Mouse (Mus musculus) hindbrain, postnatal 0 days (tissue): ENCODE data around the gene Tpk1. TPM values are rescaled to one million over a fixed set of nuclear protein-coding genes. Genes with fewer than 3 reads are reported as not detected.
A peak's percentile ranks its signal among the peaks of the same experiment; 100 is the strongest.

Source experiments
- ATAC-seq: fragments of 200-750 bp; cut with Nextera tagmentation; 2 replicates; pipeline ENCODE4 v1.8.0; 2017; ENCODE audit warnings: mild to moderate bottlenecking, moderate TSS enrichment, moderate library complexity
- DNase-seq: peaks from one replicate; pipeline ENCODE4 v3.0.0-alpha.2; 2015; ENCODE audit warnings: low spot score
- H3K27ac ChIP-seq: fragments of 300-500 bp; sonication (generic); 2 replicates; pipeline ENCODE4 v1.5.1; 2014; ENCODE audit warnings: mild to moderate bottlenecking
- H3K27me3 ChIP-seq: fragments of 300-500 bp; sonication (generic); 2 replicates; pipeline ENCODE4 v1.6.1; 2014; ENCODE audit warnings: low read length, mixed read lengths; ENCODE audit not compliant: insufficient read depth
- H3K36me3 ChIP-seq: fragments of 300-500 bp; sonication (generic); 2 replicates; pipeline ENCODE4 v1.6.1; 2014; ENCODE audit warnings: low read length, mixed read lengths; ENCODE audit not compliant: insufficient read depth
- H3K4me1 ChIP-seq: fragments of 300-500 bp; sonication (generic); 2 replicates; pipeline ENCODE4 v1.6.1; 2014; ENCODE audit warnings: antibody characterized with exemption, low read length, mixed read lengths; ENCODE audit not compliant: insufficient read depth
- H3K4me2 ChIP-seq: fragments of 300-500 bp; sonication (generic); 2 replicates; pipeline ENCODE4 v1.6.1; 2014; ENCODE audit warnings: low read depth, mild to moderate bottlenecking, low read length, moderate library complexity, mixed read lengths
- H3K4me3 ChIP-seq: fragments of 300-500 bp; sonication (generic); 2 replicates; pipeline ENCODE4 v1.5.1; 2014; ENCODE audit warnings: low read length
- H3K9ac ChIP-seq: fragments of 300-500 bp; sonication (generic); replicated peaks from 2 replicates; pipeline ENCODE4 v1.6.1; 2014; ENCODE audit warnings: mild to moderate bottlenecking, low read length, moderate library complexity, mixed read lengths
- H3K9me3 ChIP-seq: fragments of 300-500 bp; sonication (generic); 2 replicates; pipeline ENCODE4 v1.6.1; 2016; ENCODE audit warnings: low read length, mixed read lengths
- CTCF ChIP-seq: IDR thresholded peaks from 2 replicates; pipeline ENCODE4 v1.5.1; 2016; ENCODE audit warnings: antibody characterized with exemption, control low read depth, low read depth
- WGBS: fragments of 180-500 bp; shearing (Covaris S2); extraction: QIAGEN DNeasy Blood & Tissue Kit; methylation state at CpG from one replicate; pipeline ENCODE4 v1.1.7; 2014; 5-methylcytosine and 5-hydroxymethylcytosine counted together
- polyA plus RNA-seq: library from polyadenylated mRNA; unstranded; fragments of >200 nt; fragmentation: Nextera tagmentation; extraction: Ambion mirVana; gene quantifications from 2 replicates; pipeline ENCODE4 v1.2.1, GENCODE M21; 2015
- total RNA-seq: library from RNA; depleted of rRNA; stranded (reverse); fragments of >200 nt; gene quantifications from 2 replicates; pipeline ENCODE4 v1.2.3, GENCODE M21; 2014

Tpk1 gene
- total and polyA plus RNA-seq, 2 experiments from 2014 or later = 5.5 to 6.1 TPM

- no peak overlapping the region for H3K27ac ChIP-seq
- ATAC-seq (peak; percentile 59), DNase-seq (no peak)
- H3K4me3 ChIP-seq = no peak overlapping the region
- H3K27me3 ChIP-seq = no peaks in the 10 kb centered on the region
- H3K4me1 ChIP-seq = no peaks in the 10 kb centered on the region
- WGBS = 63% methylated on average over 8 of the region's 8 CpGs
- no peak overlapping the region for H3K9ac ChIP-seq
- TF ChIP-seq CTCF = no peak
- H3K9me3 ChIP-seq = no peaks in the 10 kb centered on the region
- no peak overlapping the region for H3K4me2 ChIP-seq
- no peaks in the 10 kb centered on the region for H3K36me3 ChIP-seq
These were observed 353.0 kb downstream of the Tpk1 start for GRCm38 (mm10) chr6:43312961-43313656.

DNA sequence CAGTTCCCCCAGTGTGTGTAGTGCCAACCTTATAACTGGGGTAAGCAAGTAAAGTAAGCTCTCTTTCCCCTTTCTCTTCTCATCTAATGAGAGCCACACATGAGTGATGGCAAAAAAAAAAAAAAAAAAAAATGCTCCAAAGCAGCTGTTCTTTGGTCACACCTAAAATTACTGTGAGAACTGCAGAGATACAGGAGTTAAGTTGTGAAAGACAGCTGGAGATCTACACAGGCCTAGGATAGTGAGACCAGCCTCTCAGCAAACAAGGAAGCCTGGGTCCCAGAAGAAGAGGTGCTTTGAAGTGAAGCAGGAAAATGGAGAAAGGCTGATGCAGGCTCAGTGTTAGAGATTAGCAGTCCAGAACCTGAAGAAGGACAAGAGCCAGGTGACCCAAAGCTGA, 353.5 kb downstream of the Tpk1 start:
- H3K27ac ChIP-seq = no peak overlapping the region
- ATAC-seq = no peak

DNA sequence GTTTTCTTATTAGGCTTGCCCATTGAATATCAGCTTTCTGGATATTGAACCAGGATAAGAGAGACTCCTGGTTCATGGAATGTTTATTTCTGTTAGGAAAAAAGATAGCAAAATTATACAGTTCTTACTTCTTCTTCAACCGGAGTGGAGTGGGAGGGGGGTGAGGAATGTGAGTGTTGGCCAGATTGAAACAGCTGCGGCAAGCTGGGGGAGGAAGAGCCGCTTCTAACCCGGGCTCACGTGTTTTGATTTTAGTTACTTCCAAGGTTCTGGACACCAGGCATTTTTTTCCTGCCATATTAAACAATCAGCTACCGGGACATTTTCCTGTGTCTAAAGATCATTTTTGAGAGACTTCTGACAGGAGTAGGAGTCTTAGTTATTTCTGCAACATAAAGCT, 356.0 kb downstream of the Tpk1 start:
- H3K27me3 ChIP-seq = no peaks in the 10 kb centered on the region
- H3K4me2 ChIP-seq = no peak overlapping the region
- H3K9me3 ChIP-seq = no peaks in the 10 kb centered on the region
- TF ChIP-seq CTCF = no peak
- 80% methylated on average over 6 of the region's 6 CpGs for WGBS
- no peak overlapping the region for H3K27ac ChIP-seq
- DNase-seq (no peak), ATAC-seq (no peak)
- no peak overlapping the region for H3K4me3 ChIP-seq
- no peaks in the 10 kb centered on the region for H3K4me1 ChIP-seq
- no peaks in the 10 kb centered on the region for H3K36me3 ChIP-seq
- no peak overlapping the region for H3K9ac ChIP-seq

More for the DNA sequence above, 353.5 kb downstream of the Tpk1 start:
- Histone ChIP-seq H3K36me3 (no peaks in the 10 kb centered on the region), H3K9me3 (no peaks in the 10 kb centered on the region), H3K27me3 (no peaks in the 10 kb centered on the region), H3K9ac (no peak overlapping the region), H3K4me1 (no peaks in the 10 kb centered on the region), H3K4me3 (no peak overlapping the region), H3K4me2 (no peak overlapping the region)
- TF ChIP-seq CTCF = no peak
- no peak for DNase-seq

DNA sequence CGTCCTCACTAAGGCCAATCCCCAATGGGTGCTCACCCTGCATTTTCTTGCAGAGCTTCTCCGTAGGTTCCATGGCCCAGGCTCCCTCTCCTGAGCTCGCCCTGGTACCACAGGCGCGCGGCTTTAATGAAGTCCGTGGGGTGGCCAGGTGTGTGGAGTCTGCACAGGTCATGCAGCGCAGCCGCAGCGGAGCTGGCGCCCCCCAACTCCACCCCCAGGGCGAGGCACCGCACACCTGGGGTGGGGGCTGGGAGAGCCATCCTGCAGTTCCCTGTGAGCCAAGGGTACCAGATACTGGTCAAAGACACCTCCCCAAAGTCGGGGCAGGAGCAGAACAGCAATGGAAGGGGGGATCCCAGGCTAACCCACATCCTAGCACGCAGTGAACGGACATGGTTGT, 356.6 kb downstream of the Tpk1 start, which contains the start of gene Nobox:
Nobox (minus strand) TSS at position 101 of the 400 bp plus-strand sequence.
- no peak for ATAC-seq
- Histone ChIP-seq H3K36me3 (no peaks in the 10 kb centered on the region), H3K9ac (no peak within 1 kb of the TSS), H3K27ac (no peak within 1 kb of the TSS), H3K9me3 (no peaks in the 10 kb centered on the region), H3K4me1 (no peaks in the 10 kb centered on the region), H3K4me3 (no peak within 1 kb of the TSS), H3K4me2 (no peak within 1 kb of the TSS), H3K27me3 (no peaks in the 10 kb centered on the region)
- no peak for TF ChIP-seq CTCF
- WGBS = 64% methylated on average over 16 of the region's 16 CpGs
- DNase-seq = no peak

DNA sequence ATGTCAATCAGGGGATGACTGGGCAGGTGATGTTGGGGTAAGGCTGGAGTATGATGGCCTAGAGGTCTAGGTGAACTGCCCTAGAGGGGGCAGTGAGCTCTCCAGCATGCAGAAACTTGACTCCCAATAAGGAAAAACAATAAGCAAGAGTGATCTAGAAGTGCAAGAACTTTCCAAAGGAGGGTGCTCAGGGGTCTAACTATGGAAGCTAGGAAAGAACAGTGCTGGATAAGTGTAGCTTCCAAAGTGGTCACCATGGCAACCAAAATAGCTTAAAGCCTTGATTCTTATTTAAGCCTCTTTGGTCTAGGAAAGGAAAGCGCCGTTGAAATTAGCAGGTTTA, 368.6 kb downstream of the Tpk1 start:
- Histone ChIP-seq H3K9me3 (no peaks in the 10 kb centered on the region), H3K4me1 (no peaks in the 10 kb centered on the region), H3K4me3 (no peak overlapping the region), H3K27ac (no peak overlapping the region), H3K36me3 (no peaks in the 10 kb centered on the region), H3K27me3 (no peaks in the 10 kb centered on the region), H3K9ac (no peak overlapping the region), H3K4me2 (no peak overlapping the region)
- no peak for TF ChIP-seq CTCF
- ATAC-seq (peak; percentile 58; the same call in 1 of the 2 replicates), DNase-seq (peak; percentile 58)
- 22% methylated on average over 2 of the region's 2 CpGs for WGBS

DNA sequence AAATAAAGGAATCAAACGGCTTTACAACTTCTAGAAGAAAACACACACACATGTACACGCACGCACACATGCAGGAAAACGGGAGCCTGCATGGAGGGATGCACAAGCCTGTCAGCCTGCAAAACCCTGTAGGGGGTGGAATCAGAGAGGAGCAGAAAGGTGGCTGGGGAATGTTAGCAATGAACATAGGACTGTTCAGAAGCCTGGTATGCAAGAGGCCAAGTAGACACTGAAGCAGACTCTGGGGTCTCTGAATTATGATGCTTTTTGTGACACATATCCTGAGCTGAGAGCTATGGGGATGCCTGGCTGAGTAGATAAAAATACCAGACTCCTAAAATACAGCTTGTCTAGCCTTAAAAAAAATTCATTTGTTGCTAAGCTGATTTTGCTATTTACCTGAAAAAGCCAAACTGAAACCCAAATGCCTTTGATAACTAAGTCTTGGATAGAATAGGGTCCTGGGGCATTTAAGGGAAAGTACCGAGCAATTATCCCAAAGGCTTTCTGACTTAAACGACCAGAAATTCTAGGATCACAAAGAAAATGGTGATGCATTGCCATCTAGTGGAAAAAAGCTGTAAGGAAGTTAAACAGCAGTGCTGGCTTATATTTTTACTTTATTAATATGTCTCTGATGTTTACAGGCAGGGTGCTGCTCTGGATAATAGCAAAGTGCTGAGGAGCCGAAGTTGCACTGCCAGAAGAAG, 369.1 kb downstream of the Tpk1 start:
- Histone ChIP-seq H3K36me3 (no peaks in the 10 kb centered on the region), H3K9ac (no peak overlapping the region), H3K27ac (no peak overlapping the region), H3K4me1 (no peaks in the 10 kb centered on the region), H3K4me2 (no peak overlapping the region), H3K9me3 (no peaks in the 10 kb centered on the region), H3K27me3 (no peaks in the 10 kb centered on the region), H3K4me3 (no peak overlapping the region)
- DNase-seq (peak; percentile 83), ATAC-seq (peak; percentile 65)
- peak; percentile 77 for TF ChIP-seq CTCF
- WGBS = 29% methylated on average over 7 of the region's 7 CpGs

GRCm38 (mm10) chr6:43295908-43296307, 370.2 kb downstream of the Tpk1 start:
- Histone ChIP-seq H3K4me1 (no peaks in the 10 kb centered on the region), H3K27ac (no peak overlapping the region), H3K9me3 (no peaks in the 10 kb centered on the region), H3K27me3 (no peaks in the 10 kb centered on the region), H3K36me3 (no peaks in the 10 kb centered on the region), H3K4me2 (no peak overlapping the region), H3K9ac (no peak overlapping the region), H3K4me3 (no peak overlapping the region)
- no peak for TF ChIP-seq CTCF
- DNase-seq (no peak), ATAC-seq (peak; percentile 50; the same call in 1 of the 2 replicates)
- WGBS = 35% methylated on average over 5 of the region's 5 CpGs
